Mouse (Mus musculus): ENCODE measurements at regions not wholly inside any gene's neighbourhood (a gene's known extent, or its start where the extent isn't known, plus 50 kb on each side); places are given as distances from the start of the nearest gene placed in this dataset.

DNA sequence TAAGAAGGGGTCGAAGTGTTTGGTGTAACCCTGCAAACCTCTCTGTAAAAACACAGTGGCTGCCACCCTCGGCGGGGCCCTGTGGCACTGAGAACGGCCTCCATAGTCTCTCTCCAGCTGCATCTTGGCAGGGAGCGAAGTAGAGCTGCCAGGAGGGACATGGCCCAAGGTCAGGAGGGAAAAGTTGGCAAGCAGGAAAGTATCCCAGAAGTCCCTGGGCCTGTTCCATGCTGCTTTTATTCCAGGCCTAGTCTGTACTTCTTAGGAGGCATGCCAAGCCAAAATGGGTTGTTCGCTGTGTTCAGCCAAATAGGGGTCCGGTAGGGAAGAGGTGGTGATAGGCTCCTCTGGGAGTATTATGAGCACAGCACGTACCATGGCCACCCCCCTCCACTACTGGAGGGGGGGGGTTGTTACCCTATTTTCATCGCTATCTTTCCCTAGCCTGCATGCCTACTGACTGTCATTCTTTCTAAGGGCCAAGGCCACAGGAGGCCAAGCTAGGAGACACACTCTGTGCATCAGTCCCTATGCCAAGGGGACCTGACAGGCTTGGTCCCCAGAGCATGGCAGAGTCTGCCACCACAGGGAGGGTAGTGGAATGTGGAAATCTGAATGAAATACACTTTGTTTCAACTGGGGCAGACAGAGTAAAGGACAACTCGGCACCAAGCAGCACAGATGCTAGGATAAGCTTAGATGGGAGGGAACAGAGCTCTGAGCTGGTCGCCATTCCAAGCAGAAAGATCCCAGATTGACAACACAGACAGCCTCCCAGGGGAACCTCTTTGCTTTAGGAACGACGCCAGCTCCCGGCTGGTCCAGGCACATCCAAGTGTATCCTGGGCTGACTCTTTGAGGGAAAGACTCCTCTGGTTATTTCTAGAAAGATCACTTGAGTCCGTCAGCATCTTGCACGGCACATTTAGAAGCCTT, 74.2 kb upstream of the Irf2bp2 start:
- ATAC-seq (replicated peaks; ENCODE audit: low read depth, poor library complexity, severe bottlenecking) = no peak

DNA sequence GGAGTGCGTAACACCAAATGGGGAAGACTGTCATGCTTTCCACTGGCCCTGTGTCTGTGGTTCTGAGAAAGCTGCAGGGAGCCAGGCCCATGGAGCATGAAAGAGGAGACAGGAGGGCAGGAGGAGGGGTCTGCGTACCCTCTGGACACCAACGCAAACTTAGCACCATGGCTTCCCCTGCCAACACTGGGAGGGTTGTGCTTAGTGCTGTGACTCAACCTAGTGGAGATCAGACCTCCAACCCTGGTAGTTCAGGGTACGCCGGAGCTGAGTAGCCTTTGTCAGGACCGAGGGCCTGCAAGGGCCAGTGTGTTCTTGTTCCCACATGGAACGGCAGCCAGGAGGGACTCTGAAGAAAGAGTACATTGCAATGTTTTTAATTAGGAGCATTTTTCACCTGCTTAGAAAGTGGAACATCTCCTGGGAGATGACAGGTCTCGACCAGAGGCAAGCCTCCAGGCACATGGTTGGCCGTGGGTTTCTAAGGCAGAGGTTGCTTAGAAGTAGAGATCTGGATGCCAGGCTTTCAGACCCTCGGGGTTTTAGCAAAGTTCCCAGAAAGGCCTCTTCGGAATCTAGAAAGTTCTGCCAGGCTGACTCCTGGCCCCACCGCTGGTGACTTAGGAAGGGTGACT, 73.4 kb upstream of the Irf2bp2 start:
- ATAC-seq (replicated peaks; ENCODE audit: low read depth, poor library complexity, severe bottlenecking) = no peak

GRCm38 (mm10) chr8:126666327-126667085, 72.7 kb upstream of the Irf2bp2 start:
- ATAC-seq (replicated peaks; ENCODE audit: low read depth, poor library complexity, severe bottlenecking) = peak; percentile 58

DNA sequence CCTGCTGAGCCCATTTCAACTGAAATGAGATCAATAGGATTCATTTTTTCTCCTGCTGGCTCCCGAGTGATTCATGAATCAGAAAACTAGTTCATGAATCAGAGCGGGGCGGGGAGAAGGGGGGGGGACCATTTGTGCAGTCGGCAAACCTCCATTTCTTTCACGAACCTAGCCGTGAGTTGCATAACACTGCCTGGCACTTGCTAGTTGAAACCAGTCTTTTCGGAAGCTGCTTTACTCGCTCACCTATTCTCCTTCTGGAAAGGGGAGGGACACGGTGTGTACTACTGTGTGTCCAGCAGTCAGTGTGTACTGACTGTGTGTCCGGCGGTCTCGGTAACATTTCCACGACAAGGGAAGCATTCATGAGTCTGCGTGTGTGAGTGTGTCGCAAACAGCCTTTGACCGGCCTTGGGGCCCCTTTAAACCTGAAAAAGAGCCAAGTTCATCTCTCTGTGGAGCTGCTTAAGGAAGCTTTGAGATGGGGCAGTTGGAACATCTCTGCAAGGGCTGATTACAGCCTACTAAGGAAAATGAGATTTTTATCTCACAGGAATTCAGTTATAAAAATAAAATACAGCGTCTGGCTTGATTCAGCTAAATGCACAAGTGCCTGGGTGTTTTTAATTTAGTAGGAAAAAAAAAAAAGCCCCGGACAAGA, 71.9 kb upstream of the Irf2bp2 start:
- ATAC-seq (replicated peaks; ENCODE audit: low read depth, poor library complexity, severe bottlenecking) = 0 out of 2 replicates have a peak, but pooled peaks have one; percentile 4

GRCm38 (mm10) chr8:126664891-126665290, 71.1 kb upstream of the Irf2bp2 start:
- ATAC-seq (replicated peaks; ENCODE audit: low read depth, poor library complexity, severe bottlenecking) = no peak

DNA sequence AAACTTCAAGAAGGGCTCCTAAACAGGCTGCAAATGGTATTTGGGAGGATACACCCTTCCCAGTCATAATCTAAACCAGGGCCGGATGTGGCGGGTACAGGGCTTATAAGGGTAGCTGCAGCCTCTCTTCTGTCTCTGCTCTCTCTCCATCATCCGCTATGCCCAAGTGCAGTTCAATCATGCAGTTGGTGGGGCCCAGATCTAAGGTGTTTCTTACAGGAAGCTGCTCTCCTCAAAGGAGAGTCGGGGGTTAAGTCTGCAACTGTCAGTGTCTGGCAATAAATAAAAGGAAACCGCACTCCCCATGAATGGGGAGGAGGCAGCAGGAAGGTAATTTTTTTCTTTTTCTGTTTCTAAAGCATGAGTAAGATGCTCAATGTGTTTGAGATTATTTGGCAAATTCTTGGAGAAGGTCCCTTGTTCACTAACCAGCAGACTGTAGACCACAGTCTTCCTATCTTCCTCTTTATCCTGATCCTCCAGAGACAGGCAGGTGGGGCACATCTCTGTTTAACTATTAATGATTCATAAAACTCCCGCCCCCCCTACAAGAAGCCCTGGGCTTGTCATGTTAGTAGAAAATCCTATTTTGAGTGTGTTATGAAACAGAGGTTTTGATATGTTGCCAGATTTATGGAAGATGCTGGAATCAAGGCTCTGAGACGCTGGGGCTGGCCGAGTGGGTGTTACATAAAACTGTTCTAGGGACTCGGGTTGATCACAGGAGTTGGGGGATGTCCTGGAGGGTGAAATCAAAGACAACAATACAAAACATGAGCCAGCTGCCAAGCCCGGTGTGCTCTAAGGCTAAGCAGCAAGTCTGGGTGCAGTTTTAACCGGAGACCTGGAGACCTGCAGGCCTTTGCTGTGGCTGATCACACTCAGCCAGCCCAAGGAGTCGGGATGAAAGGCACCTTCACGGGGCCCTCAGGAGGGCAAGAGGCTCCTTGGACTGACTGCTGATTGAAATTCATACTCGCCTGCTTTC, 69.3 kb upstream of the Irf2bp2 start:
- peak; percentile 33 for ATAC-seq (replicated peaks; ENCODE audit: low read depth, poor library complexity, severe bottlenecking)

DNA sequence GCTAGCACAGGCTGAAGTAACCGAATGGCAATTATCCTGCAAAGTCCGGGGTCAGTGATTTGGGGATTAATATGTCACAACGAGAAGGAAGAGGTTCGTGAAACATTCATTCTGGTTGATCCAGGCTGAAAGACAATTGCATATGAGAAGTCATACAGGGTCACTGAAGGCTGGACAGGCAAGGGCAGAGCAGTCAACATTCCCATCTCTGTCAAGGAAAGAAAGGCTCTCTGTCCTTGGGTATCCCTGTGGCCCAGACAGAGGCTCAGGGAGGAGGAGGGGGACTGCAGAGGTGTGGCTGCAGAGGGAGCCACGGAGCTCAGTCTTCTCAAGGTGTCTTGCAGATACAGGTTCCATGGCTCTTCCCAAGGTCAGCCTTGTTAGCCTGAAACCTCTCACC, 68.4 kb upstream of the Irf2bp2 start:
- ATAC-seq (replicated peaks; ENCODE audit: low read depth, poor library complexity, severe bottlenecking) = no peak

- no peak for ATAC-seq (replicated peaks; ENCODE audit: low read depth, poor library complexity, severe bottlenecking)
Measured at GRCm38 (mm10) chr8:126661511-126662142, 67.8 kb upstream of the Irf2bp2 start.

DNA sequence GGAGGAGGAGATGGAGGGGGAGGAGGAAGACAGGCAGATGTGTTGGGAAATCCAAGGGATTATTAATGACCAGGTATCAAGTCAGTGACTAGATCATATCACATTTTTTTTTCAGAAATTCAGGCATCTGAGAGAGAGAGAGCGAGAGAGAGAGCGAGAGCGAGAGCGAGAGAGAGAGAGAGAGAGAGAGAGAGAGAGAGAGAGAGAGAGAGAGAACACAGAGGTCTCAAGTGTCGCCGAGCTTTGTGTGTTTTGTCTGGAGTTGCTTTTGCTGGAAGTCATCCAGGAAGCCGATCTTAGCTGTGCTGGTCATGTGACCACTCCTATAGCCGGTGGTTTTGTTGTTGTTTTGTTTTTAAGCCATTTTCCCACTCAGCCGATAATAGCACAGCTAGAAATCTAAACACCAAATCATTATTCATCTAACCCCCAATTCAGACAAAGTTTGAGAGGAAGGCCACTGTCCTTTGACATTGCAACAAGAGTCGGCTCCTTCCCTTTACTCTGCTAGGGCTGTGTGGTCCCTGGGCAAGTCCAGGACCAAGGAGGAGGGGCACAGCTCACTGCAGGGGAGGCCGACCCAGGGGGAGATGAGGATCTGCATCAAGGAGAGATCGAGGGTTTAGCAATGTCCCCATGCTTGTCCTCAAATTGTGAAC, 67.0 kb upstream of the Irf2bp2 start:
- ATAC-seq (replicated peaks; ENCODE audit: low read depth, poor library complexity, severe bottlenecking) = no peak

- 0 out of 2 replicates have a peak, but pooled peaks have one; percentile 15 for ATAC-seq (replicated peaks; ENCODE audit: low read depth, poor library complexity, severe bottlenecking)
Measured at GRCm38 (mm10) chr8:126659691-126660657, 66.2 kb upstream of the Irf2bp2 start.

- no peak for ATAC-seq (replicated peaks; ENCODE audit: low read depth, poor library complexity, severe bottlenecking)
Measured at GRCm38 (mm10) chr8:126657546-126657945, 63.8 kb upstream of the Irf2bp2 start.

DNA sequence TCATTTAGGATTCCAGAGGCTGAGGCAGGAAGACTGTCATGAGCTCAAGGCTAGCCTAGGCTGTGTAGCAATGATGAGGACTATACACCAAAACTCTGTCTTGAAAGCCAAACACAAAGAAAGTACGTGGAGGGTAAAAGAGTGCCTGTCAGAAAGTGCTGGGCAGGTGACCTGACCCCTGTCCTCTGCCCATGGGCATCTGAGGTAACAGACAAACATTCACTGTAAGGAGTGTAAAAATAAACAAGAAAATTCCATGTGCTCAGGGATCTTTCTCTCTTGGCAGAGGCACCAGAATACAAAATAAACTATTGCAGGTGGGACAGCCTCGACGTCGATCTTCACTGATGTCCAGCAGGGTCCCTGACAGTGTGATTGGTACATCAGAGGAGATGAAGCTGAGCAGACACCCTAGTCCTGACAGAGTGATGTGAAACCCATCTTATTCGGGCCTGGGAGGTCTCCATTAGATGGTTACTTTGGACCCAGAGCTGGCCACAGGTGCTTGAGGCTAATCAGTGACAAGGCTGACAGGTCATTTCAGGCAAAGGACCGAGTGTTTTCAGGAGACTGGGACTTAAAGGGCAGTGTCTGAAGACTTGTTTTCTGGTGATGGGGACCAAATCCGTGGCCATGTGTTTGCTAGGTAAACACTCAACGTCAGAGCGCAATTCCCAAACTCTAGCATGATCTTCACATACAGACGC, 62.9 kb upstream of the Irf2bp2 start:
- no peak for ATAC-seq (replicated peaks; ENCODE audit: low read depth, poor library complexity, severe bottlenecking)

GRCm38 (mm10) chr8:126655565-126655964, 61.8 kb upstream of the Irf2bp2 start:
- no peak for ATAC-seq (replicated peaks; ENCODE audit: low read depth, poor library complexity, severe bottlenecking)

- no peak for ATAC-seq (replicated peaks; ENCODE audit: low read depth, poor library complexity, severe bottlenecking)
Measured at GRCm38 (mm10) chr8:126654353-126654752, 60.6 kb upstream of the Irf2bp2 start.

DNA sequence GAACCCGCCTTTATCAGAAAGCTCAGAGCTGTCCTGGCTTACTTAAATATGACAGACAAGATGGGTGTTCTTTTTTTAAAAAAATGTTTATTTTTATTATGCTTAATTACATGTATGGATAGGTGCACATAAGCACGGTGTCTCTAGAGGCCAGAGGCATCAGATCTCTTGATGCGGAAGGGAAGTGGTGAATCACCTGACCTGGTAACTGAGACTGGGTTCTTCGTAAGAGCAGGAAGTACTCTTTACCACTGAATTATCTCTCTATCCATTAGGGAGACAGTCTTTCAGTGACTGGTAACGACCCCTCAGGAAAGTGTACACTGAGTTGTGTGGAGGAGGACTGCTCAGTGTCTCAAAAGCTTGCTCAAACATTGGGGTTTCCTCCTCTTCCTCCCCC, 58.4 kb upstream of the Irf2bp2 start:
- peak; percentile 62 for ATAC-seq (replicated peaks; ENCODE audit: low read depth, poor library complexity, severe bottlenecking)

- no peak for ATAC-seq (replicated peaks; ENCODE audit: low read depth, poor library complexity, severe bottlenecking)
Measured at GRCm38 (mm10) chr8:126650945-126651344, 57.2 kb upstream of the Irf2bp2 start.
